Mouse (Mus musculus) C2C12 (cell line): ENCODE data around the gene Sae1.

ENCODE experiments used
- CEBPB ChIP-seq: IDR thresholded peaks from one replicate; pipeline ENCODE4 v1.6.1; 2011; ENCODE audit warnings: low read depth, mild to moderate bottlenecking, control low read depth, moderate library complexity
- CTCF ChIP-seq: IDR thresholded peaks from one replicate; pipeline ENCODE4 v1.5.1; 2011; ENCODE audit not compliant: control insufficient read depth, insufficient read depth, insufficient read length
- FOSL1 ChIP-seq: IDR thresholded peaks from one replicate; pipeline ENCODE4 v1.8.0; 2011; ENCODE audit warnings: mild to moderate bottlenecking, low read length; ENCODE audit not compliant: poor library complexity, insufficient read depth, severe bottlenecking
- MAX ChIP-seq: IDR thresholded peaks from one replicate; pipeline ENCODE4 v1.6.1; 2011; ENCODE audit warnings: mild to moderate bottlenecking, control low read depth
- MYOD1 ChIP-seq: IDR thresholded peaks from one replicate; pipeline ENCODE4 v1.6.1; 2011; ENCODE audit warnings: low read depth; ENCODE audit not compliant: control insufficient read depth, insufficient read length
- MYOG ChIP-seq: IDR thresholded peaks from one replicate; pipeline ENCODE4 v1.6.1; 2011; ENCODE audit not compliant: control insufficient read depth, insufficient read length; ENCODE audit errors: extremely low read depth
- USF1 ChIP-seq: IDR thresholded peaks from one replicate; pipeline ENCODE4 v1.6.1; 2011; ENCODE audit warnings: low read depth, mild to moderate bottlenecking, control low read depth, moderate library complexity

- TF ChIP-seq MAX (no peak), CTCF (no peak), MYOG (no peak), FOSL1 (no peak), CEBPB (no peak), MYOD1 (no peak), USF1 (no peak)
Measured at GRCm38 (mm10) chr7:16324661-16325060, 62.9 kb downstream of the Sae1 start.
